Mouse (Mus musculus) gastrocnemius, adult 2 months (tissue): ENCODE results near the gene Mcm5. TPM values are rescaled to one million over a fixed set of nuclear protein-coding genes. Genes with fewer than 3 reads are reported as not detected.

Source experiments
- DNase-seq: peaks from one replicate; pipeline ENCODE4 v3.0.0; 2022
- H3K27ac ChIP-seq: fragments of 200-600 bp; 2 replicates; pipeline ENCODE4 v1.8.1; 2022; ENCODE audit warnings: mild to moderate bottlenecking
- H3K4me3 ChIP-seq: fragments of 200-600 bp; 2 replicates; pipeline ENCODE4 v1.8.1; 2022; ENCODE audit warnings: mild to moderate bottlenecking, moderate library complexity
- CTCF ChIP-seq: fragments of 200-600 bp; IDR thresholded peaks from 2 replicates; pipeline ENCODE4 v1.8.1; 2022; ENCODE audit warnings: antibody characterized with exemption, mild to moderate bottlenecking, moderate library complexity
- intact Hi-C: fragments of 180-260 bp; cut with DNase I; formaldehyde crosslinking; loops from one replicate; pipeline ENCODE4 v1.15.1; 2025
- total RNA-seq, 2 experiments: library from RNA; stranded (reverse); gene quantifications; 2 replicates each; pipeline ENCODE4 v1.2.3; 2021

Gene Mcm5
- total RNA-seq, 2 experiments from 2014 or later, result 0.89 to 1.1 TPM

GRCm38 (mm10) chr8:75152505-75153082, 43.2 kb downstream of the Mcm5 start:
- H3K27ac ChIP-seq, result no peak overlapping the region
- intact Hi-C loops, result no loop called here
- no peak for TF ChIP-seq CTCF
- DNase-seq, result no peak
- H3K4me3 ChIP-seq, result no peak overlapping the region

GRCm38 (mm10) chr8:75154855-75155478, 45.6 kb downstream of the Mcm5 start:
- TF ChIP-seq CTCF, result no peak
- DNase-seq, result no peak
- intact Hi-C loops, result no loop called here
- no peak overlapping the region for H3K4me3 ChIP-seq
- H3K27ac ChIP-seq, result no peak overlapping the region

- DNase-seq, result no peak
- H3K4me3 ChIP-seq, result no peak overlapping the region
- no peak overlapping the region for H3K27ac ChIP-seq
- TF ChIP-seq CTCF, result no peak
- intact Hi-C loops, result no loop called here
Observed at GRCm38 (mm10) chr8:75155740-75156322, 46.5 kb downstream of the Mcm5 start.

- DNase-seq, result no peak
- no peak overlapping the region for H3K4me3 ChIP-seq
- no peak overlapping the region for H3K27ac ChIP-seq
- no peak for TF ChIP-seq CTCF
- intact Hi-C loops, result no loop called here
Observed at GRCm38 (mm10) chr8:75157471-75158230, 48.3 kb downstream of the Mcm5 start.

- DNase-seq, result no peak
- intact Hi-C loops, result no loop called here
- Histone ChIP-seq H3K27ac (no peak overlapping the region), H3K4me3 (no peak overlapping the region)
- no peak for TF ChIP-seq CTCF
Observed at GRCm38 (mm10) chr8:75169363-75169762, 60.0 kb downstream of the Mcm5 start.

- intact Hi-C loops, result no loop called here
- no peak for TF ChIP-seq CTCF
- H3K4me3 ChIP-seq, result no peak overlapping the region
- no peak for DNase-seq
- no peak overlapping the region for H3K27ac ChIP-seq
Observed at GRCm38 (mm10) chr8:75172009-75172685, 62.8 kb downstream of the Mcm5 start.

Other genes starting within 250 kb of the Mcm5 start
- gene Isx, start 236.4 kb upstream of the Mcm5 start, total RNA-seq, result not detected
- 1 to 10 TPM; 8.3 to 9.9 TPM for gene Hmgxb4, start 116.2 kb upstream of the Mcm5 start, total RNA-seq
- gene Tom1, start 75.9 kb upstream of the Mcm5 start, total RNA-seq, result 10 to 100 TPM; 45.9 to 49.7 TPM
- 1 to 10 TPM; 5.8 to 7.4 TPM for gene Hmox1, start 15.9 kb upstream of the Mcm5 start, total RNA-seq
- gene Rasd2, start 104.4 kb downstream of the Mcm5 start, total RNA-seq, result 10 to 100 TPM; 23.7 to 46.3 TPM